Mouse (Mus musculus): Measurements from ENCODE around the gene Sync.

The Sync gene

DNA sequence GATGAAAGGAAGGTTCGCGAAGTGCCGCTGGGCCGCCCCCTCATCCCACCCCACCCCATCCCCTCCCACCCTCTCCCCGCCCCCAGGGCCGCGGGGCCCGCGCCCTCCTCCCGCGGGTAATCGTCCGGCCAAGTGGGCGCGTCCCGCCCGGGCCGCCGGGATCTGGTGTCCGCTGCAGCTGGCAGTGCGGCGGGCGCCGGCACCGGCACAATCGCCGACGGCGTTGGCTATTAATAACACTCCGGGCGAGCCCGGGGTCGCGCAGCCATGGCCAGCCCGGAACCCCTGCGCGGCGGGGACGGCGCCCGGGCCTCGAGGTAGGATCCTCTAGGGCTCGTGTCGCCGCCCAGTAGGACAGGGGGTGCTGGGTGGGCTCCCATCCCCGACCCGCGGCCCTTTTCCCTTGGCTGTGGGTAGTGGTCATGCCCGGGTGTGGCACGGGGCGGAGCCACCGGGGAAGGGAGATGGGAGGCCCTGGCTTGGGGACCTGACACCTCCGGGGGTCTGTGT, at the start of gene Sync:
Gene Sync (plus strand): TSS at position 146 of the 510 bp plus-strand sequence.
- in situ Hi-C loops (cut with MboI; ENCODE audit: unreplicated experiment in 2 of 2), result no loop called here

DNA sequence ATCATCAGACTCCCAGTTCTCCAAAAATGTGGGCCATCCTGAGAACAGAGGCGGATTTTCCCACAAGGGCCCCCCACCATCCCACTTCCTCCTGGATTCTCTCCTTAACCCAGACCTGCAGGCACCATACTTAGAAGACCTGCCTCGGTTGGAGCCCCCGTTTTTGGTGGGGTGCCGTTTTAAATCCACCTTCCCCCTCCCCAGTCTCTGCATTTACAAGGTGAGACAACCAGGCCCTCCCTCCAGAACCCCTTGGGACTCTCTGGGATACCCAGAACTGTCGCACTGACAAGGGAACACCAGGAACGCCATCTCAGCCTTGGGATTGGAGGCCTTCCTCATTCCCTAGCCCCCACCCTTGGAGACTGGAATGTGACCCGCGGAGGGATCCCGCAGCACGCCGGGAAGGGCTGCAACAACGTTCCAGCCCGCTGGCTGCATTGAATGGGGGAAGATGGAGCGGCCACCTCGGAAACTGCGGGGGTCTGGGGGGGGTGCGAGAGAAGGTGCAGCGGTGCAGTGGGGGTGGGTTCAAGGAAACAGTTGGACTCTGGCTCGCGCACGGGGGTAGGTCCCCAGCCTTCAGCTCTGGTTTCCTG, 49.5 kb upstream of the Sync start:
- in situ Hi-C loops (cut with MboI; ENCODE audit: unreplicated experiment in 2 of 2), result no loop called here

DNA sequence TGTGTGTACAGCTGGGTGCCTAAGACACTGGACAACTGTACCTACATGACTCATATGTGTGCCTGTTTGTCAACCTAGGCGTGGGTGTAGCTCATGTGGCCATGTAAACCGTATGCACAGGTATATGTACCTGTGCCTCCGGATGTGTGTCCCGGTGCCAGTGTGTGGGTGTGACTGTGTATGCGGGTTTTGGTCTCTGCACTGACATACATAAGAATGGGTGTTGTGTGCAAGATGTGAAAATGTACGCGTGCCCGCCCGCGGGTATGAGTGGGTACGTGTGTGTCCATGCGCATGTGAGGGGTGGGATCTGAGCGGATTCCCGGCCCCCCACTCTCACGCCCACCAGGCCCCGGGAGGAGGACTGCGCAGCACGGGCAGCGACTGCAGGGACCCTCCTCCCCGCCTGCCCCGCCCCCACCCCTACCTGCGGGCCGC, 48.8 kb upstream of the Sync start:
- in situ Hi-C loops (cut with MboI; ENCODE audit: unreplicated experiment in 2 of 2), result no loop called here

DNA sequence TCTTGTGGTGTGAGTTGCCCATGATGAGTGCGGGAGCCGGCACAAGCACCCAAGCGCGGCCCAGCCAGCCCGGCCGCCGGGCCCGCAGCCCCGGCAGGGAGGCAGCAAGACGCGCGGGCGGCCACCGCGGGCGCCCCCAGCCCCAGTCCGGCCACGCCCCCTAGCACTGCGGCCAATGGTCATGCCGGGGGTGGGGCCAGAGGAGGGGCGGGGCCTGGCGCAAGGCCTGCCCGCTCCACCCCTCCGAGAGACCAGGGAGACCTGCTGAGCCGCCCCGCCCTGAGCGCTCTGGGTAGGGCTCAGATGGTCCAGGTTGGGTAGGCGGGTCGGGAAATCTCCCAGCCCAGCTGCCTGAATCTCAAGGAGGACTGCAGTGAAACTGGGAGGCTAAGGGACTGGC, 48.3 kb upstream of the Sync start:
- in situ Hi-C loops (cut with MboI; ENCODE audit: unreplicated experiment in 2 of 2), result no loop called here

DNA sequence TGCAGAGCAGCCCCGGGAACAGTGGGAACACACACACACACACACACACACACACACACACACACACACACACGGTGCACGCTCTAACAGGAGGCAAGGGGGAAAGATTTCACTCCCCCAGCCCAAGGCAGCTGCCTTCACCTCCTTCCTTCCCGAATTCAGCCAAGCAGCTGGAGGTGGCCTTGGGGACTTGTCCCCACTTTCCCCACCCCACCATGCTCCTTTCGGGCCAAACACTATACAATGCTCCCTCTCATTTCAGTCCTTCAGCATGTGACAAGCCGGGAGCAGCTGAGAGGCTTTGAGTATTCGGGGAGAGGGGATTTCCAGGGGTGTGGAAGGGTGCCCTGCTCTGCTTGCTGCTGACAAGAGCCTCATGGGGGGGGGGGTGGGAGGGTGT, 45.5 kb upstream of the Sync start:
- in situ Hi-C loops (cut with MboI; ENCODE audit: unreplicated experiment in 2 of 2), result no loop called here

DNA sequence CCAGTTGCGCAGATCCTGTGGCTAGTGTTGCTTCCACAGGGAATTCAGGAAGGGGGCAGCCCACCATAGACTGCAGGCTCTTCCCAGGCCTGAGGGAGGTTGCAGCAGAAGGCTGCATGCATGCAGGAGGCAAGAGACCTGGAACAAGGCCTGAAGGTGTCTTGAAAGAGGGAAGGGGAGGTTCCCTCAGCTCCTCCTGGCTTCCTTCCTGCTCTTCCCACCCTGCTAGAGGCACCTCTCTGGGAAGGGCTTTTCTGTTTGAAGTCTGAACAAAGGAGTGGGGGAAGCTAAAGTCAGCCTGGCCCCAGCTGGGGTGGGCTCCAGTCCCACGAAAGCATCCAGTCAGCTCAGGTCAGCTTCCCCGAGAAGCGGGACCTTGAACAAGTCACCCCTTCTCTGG, 45.1 kb upstream of the Sync start:
- in situ Hi-C loops (cut with MboI; ENCODE audit: unreplicated experiment in 2 of 2), result no loop called here

DNA sequence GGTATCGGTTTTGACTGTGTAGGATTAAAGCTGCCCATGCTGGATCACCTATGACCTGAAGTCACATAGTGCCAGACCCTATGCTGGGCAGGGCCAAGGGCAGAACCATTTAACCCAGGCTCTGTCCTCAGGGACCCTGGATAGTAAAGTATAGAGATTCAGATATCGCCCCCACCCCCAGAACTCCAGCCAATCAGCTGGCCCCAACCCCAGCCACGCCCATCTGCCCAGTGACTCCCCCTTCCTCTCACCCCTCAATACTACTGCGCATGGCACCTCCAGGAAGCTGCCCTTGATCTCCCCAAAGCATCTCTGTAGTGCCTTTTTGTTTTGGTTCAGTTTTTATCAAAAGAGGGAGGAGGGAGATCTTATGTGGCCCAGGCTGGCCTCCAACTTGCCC, 44.7 kb upstream of the Sync start:
- in situ Hi-C loops (cut with MboI; ENCODE audit: unreplicated experiment in 2 of 2), result no loop called here

DNA sequence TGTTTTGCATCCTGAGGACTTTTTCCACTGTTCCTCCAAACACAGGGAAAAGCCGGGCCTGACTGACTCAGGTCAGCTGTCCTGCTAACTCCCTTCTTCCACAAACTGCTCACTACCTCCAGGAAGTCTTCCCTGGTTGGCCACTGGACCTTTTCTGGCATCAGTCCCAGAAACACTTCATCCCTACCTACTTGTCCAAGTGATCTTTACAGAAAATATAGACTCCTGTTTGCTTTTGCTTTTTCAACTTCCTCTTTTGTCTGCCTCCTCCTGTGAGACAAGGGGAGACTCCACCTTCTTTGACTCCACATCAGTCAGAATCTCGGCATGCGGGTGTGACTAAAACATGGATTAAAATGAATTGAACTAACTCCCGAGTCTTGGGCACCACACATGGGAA, 42.6 kb upstream of the Sync start:
- in situ Hi-C loops (cut with MboI; ENCODE audit: unreplicated experiment in 2 of 2), result no loop called here

DNA sequence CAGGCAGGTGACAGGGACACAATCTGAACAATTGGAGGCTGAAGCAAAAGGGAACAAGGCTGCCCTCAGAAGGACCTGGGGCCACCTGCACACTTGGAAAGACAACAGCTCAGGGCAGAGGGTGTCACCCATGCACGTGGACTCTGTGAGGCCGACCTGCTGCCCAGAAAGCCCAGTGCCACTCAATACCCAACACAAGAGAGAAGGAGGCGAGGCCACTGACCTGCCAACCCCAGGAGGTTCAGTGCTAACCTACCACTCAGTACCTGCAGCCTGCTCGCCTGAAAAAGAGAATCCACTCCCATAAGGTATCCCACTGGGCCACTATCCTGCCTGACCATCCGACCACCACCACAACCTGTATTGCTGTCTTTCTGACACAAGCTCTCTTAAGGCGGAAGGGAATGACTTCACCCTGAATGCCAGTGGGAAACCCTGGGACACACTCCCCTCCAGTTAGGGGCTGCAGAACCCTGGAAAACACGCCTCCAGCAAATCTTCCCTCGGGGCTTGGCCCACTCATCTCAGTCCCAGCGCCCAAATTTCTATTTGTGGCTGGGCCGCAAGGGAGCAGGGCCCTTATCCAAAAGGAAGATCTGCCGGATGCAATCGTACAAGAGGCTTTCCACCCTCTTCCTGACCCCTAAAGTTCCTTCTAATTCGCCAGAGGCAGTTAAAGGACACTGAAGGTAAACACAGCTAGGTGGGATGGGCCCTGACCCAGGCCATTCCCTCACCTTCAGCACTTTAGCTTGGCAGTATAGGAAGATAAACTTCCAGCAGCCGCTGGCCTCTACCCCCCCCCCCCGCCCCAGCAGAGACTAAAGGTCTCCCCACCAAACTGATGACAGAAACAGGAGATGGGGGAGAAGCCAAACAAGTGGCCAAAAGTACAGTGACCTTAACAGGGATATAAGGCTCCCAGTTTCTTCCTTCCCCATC, 40.8 kb upstream of the Sync start:
- in situ Hi-C loops (cut with MboI; ENCODE audit: unreplicated experiment in 2 of 2), result no loop called here

DNA sequence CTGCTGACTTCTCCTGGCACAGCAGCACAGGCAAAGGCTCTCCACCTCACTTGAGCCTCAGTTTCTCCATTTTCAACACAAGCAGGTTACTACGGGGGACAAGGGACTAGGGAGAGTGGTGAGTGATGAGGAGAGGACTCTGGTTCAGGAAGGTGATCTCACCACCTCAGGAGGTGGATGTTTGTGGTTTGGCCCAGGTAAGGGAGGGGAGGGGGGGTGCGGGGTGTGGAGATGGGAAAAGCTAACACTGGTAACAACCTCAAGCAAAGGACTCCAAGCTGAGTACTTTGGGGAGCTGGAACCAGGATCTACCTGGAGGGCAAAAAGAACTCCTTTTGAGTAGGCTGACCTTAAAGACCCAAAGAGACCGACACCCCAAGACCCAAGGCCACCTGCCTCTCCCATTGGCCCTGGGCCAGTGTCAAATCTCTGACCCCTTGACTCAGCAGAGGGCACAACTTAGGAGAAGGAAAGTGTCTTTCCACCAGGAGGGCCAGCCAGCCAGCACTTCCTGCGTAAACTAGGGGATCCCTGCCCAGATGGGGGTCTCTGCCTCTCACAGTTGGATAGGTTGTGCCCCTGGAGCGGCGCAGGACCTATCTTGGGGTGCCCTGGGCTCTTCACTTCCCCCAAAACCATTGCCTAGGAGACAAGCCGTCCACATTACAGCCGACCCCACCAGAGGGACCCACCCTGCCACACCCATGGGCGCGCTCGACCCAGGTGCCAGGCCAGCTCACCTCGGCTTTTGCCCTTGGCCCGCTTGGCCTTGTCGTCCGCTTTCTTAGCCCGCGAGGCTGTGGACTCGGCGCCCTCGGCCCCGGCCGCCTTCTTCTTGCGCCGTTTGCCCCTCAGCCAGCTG, 39.8 kb upstream of the Sync start:
- in situ Hi-C loops (cut with MboI; ENCODE audit: unreplicated experiment in 2 of 2), result no loop called here

DNA sequence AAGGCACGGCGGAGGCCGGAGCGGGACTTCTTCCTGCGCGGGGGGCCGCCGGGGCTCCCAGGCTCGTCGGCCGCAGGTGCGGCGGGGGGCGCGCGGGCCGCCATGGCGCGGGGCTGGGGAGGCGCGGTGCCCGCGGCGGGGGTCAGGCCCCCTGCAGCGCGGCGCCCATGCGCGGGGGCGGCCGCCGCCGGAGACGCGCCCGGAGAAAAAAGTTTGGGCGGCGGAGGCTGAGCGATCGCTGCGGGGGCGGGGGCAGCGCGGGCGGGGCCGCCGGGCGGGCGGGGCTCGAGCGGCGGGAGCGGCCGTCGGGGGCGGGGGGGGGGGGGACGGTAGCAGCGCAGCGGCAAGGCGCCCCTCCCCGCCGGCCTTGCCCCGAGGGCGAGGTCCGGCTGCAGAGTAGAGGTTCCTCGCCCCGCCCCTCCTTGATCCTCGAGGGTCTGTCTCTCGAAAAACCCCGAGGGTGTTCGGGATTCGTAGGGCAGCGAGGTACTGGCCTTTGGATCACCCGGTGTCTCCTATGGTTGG, 39.1 kb upstream of the Sync start:
- in situ Hi-C loops (cut with MboI; ENCODE audit: unreplicated experiment in 2 of 2), result no loop called here

DNA sequence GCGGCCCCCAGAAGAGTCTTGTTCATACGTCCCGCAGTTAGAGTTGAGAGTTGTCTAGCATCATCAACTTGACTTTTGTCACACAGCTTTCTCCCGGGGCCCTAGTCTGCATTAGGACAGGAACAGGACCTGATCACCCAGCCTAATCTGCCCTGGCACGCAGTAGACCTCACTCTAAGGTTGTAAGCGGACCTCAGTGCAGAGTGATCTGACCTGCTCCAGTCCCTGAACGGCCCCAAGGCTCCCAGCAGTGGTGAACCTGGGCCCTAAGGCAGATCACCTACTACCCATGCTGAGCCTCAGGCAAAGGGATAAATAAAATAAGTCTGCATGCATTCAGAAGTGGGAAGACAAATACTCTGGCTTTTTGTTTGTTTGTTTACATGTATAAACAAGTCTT, 38.1 kb upstream of the Sync start:
- in situ Hi-C loops (cut with MboI; ENCODE audit: unreplicated experiment in 2 of 2), result no loop called here

DNA sequence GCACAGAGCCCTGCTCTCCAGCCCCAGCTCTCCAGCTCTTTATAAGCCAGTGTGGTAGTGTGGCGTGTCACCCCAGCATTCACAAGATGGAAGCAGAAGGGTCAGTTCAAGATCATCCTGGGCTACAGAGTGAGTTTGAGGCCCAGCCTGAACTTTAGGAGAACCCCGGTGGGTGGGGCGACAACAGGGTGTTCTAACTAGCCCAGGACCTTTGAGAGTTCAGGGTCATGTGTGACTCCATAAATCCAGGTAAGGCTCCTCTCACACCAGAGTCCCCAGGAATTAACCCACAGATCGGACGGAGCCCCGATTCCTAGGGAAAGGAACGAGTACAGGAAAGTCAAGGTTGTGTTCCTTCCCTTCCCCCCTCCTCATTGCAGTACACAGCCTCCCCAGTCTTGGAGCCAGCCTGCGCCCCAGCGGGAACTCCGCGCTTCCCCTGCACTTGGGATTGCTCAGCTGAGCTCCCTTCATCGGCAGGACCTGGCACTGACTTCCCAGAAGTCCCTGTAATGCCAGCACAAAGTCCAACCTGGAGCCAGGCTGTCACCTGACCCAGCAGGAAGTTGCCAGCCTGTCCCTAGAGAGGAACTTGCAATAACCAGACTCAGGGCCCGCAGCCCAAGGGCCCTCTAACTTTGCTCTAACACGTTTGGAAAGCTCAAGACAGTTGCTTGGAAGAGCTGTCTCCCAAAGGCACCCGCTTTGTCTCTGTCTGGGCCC, 36.5 kb upstream of the Sync start:
- in situ Hi-C loops (cut with MboI; ENCODE audit: unreplicated experiment in 2 of 2), result no loop called here

DNA sequence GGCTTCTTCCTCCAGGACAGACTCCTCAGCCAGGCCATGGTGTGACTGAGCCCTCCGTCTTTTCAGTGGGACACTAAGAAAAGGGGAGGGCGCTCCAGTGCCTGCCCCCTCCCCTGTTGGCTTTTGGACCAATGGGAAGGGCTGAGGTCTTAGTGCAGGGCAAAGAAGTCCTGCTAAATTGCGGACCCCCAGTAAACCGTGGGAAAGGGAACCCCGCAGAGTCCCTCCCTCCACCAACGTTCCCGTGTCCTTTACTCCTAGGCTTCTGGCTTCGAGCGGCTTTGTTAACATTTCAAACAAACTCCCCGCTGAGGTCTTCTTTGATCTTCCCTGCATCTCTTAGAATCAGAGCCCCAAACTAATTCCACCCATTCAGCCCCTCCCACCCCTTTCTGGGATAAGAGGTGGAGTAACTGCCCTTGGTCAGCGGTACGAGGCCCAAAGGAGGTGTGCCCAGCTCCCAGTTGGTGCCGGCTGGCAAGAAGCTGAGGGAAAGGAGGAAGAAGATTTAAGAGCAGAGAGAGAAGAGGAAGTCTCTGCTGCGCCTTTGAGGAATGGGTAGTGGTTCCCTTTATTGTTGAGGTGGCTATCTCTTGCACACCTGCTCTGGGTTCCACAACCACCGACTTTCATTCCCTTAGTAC, 35.8 kb upstream of the Sync start:
- in situ Hi-C loops (cut with MboI; ENCODE audit: unreplicated experiment in 2 of 2), result no loop called here

DNA sequence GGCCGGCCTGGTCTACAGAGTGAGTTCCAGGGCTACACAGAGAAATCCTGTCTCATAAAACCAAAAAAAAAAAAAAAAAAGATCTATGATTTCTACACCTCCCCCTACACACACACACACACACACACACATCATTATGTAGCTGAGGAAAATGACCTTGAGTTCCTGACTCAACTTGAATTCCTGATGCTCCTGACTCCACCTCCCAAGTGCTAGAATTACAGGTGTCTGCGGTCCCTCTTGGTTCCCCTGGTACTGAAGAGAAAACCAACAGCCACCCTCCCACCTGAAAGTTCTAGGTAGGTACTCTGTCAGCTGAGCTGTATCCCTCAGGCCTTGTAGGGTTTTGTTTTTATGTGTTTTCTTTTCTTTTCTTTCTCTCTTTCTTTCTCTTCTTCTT, 34.9 kb upstream of the Sync start:
- in situ Hi-C loops (cut with MboI; ENCODE audit: unreplicated experiment in 2 of 2), result no loop called here

DNA sequence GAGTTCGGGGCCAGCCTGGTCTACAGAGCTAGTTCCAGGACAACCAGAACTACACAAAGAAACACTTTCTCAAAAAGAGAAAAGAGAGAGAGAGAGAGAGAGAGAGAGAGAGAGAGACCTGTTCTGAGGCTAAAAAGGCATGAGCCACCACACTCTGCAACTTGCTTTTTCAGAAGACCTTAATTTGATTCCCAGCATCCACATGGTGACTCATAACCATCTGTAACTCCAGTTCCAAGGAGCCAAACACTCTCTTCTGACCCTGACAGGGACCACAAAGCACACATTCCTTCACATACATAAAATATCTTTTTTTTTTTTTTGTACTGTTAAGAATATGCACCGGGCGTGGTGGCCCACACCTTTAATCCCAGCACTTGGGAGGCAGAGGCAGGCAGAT, 32.8 kb upstream of the Sync start:
- in situ Hi-C loops (cut with MboI; ENCODE audit: unreplicated experiment in 2 of 2), result no loop called here

DNA sequence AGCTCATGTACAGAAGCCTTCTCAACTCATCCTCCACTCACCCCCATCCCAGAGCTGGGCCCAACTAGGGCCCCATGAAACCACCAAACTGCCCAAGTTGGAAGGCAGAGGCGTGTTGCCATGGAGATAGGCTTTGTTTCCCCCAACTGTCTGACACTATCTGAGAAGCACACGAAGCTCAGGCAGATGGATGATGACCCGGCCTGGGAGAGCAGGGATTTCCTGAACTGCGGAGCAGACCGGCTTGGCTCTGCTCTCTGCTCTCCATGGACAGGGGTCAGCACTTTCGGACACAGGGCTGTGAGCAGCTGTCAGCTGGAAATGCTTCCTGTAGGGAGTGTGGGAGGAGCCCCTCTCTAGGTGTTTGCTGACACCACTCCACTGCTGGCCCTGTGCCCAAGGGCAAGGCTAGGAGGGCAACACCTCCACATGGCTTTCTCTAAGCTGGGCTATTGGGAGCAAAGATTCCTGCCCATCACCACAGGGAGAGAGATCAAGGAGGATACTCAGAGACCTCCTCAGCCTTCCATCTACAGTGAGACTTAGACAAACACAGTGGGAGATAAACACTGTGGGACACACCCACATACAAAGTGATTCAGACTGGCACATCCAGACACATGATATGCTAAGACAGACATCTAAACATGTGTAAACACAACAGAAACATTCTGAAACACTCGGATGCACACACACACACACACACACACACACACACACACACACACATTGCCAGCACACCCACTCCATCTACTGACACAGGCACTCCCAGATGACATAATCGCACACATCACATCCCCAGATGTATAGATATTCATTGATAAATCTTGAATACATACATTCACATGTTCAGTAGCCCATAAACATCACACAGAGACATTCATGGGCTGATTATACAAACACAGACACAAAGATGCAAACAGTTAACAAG, 30.7 kb upstream of the Sync start:
- in situ Hi-C loops (cut with MboI; ENCODE audit: unreplicated experiment in 2 of 2), result no loop called here

DNA sequence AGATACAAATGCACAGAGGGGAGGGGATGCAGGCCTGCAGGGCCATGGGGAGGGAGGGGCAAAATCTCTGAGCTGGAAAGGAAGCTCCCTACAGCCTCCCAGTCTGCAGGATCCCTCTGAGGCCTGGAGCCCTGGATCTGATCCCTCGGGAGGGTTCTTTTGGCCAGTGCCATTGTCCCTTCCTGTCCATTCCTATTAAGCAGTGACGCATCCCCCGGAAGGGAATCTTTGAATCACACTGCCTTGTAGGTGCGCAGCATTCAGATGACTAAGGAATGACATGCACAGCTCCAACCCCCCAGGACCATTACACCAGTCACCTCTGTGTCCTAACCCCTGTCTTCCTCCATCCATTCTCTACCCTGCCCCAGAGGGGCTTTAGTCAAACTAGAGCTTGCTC, 28.3 kb upstream of the Sync start:
- in situ Hi-C loops (cut with MboI; ENCODE audit: unreplicated experiment in 2 of 2), result no loop called here

DNA sequence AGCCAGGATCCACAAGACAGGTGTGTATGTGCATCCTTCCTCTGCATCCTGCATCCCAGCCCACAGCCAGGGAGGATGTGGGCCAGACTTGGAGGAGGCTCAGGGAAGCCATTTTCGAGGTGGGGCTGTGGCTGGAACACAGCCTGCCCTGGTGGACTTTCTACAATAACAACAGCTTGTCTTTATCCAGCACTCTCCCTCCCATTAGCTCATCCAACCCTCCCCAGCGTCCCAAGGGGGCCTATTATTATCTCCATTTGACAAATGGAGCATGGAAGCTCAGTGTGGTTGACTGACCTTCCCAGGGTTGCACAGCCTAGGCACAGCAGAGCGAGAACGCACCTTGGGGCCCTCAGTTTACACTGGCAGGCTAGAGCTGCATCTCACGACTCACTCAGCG, 26.7 kb upstream of the Sync start:
- in situ Hi-C loops (cut with MboI; ENCODE audit: unreplicated experiment in 2 of 2), result no loop called here

Measured in v-Abl transformed pro-B cells (cell line).